Mouse (Mus musculus) kidney, embryonic 14.5 days (tissue): Measurements from ENCODE around the gene Cdk19. TPM values are rescaled to one million over a fixed set of nuclear protein-coding genes. Genes with fewer than 3 reads are reported as not detected.
A peak's percentile ranks its signal among the peaks of the same experiment; 100 is the strongest.

Experiments used
- ATAC-seq: fragments of 200-750 bp; cut with Nextera tagmentation; 2 replicates; pipeline ENCODE4 v1.8.0; 2017; ENCODE audit warnings: moderate number of reproducible peaks, mild to moderate bottlenecking, moderate TSS enrichment, moderate library complexity; ENCODE audit not compliant: low FRiP score, low TSS enrichment
- H3K27ac ChIP-seq: fragments of 300-500 bp; sonication (generic); 2 replicates; pipeline ENCODE4 v1.5.1; 2014; ENCODE audit warnings: low read depth, mild to moderate bottlenecking, low read length, moderate library complexity, mixed read lengths
- H3K27me3 ChIP-seq: fragments of 300-500 bp; sonication (generic); 2 replicates; pipeline ENCODE4 v1.6.1; 2014; ENCODE audit warnings: mild to moderate bottlenecking, low read length; ENCODE audit not compliant: control insufficient read depth, insufficient read depth
- H3K36me3 ChIP-seq: fragments of 300-500 bp; sonication (generic); 2 replicates; pipeline ENCODE4 v1.6.1; 2014; ENCODE audit warnings: low read length, mixed read lengths; ENCODE audit not compliant: control insufficient read depth, insufficient read depth
- H3K4me1 ChIP-seq: fragments of 300-500 bp; sonication (generic); 2 replicates; pipeline ENCODE4 v1.6.1; 2014; ENCODE audit warnings: low read length, mixed read lengths; ENCODE audit not compliant: control insufficient read depth, insufficient read depth
- H3K4me2 ChIP-seq: fragments of 300-500 bp; sonication (generic); replicated peaks from 2 replicates; pipeline ENCODE4 v1.6.1; 2014; ENCODE audit warnings: low read depth, mild to moderate bottlenecking, low read length
- H3K4me3 ChIP-seq: fragments of 300-500 bp; sonication (generic); 2 replicates; pipeline ENCODE4 v1.5.1; 2014; ENCODE audit warnings: mild to moderate bottlenecking, low read length
- H3K9ac ChIP-seq: fragments of 300-500 bp; sonication (generic); 2 replicates; pipeline ENCODE4 v1.6.1; 2014; ENCODE audit warnings: low read depth, mild to moderate bottlenecking, low read length, moderate library complexity
- H3K9me3 ChIP-seq: fragments of 300-500 bp; sonication (generic); 2 replicates; pipeline ENCODE4 v1.6.1; 2016; ENCODE audit warnings: low read length; ENCODE audit not compliant: control insufficient read depth
- WGBS: fragments of 180-500 bp; shearing (Covaris S2); extraction: QIAGEN DNeasy Blood & Tissue Kit; methylation state at CpG from one replicate; pipeline ENCODE4 v1.1.7; 2014; 5-methylcytosine and 5-hydroxymethylcytosine counted together
- polyA plus RNA-seq: library from polyadenylated mRNA; unstranded; fragments of >200 nt; fragmentation: Nextera tagmentation; extraction: Ambion mirVana; gene quantifications from 2 replicates; pipeline ENCODE4 v1.2.1, GENCODE M21; 2014

Cdk19 gene
- polyA plus RNA-seq, 1 experiment from 2014 or later = 10.8 TPM

GRCm38 (mm10) chr10:40346776-40347403, 7.5 kb downstream of the Cdk19 start:
- no peak for ATAC-seq
- H3K4me2 ChIP-seq = no peak overlapping the region
- no peaks in the 10 kb centered on the region for H3K9me3 ChIP-seq
- peaks cover 11% of the 10 kb centered on the region for H3K4me1 ChIP-seq
- H3K36me3 ChIP-seq = no peaks in the 10 kb centered on the region
- H3K4me3 ChIP-seq = no peak overlapping the region
- 89% methylated on average over 3 of the region's 3 CpGs for WGBS
- no peak overlapping the region for H3K9ac ChIP-seq
- no peaks in the 10 kb centered on the region for H3K27me3 ChIP-seq
- no peak overlapping the region for H3K27ac ChIP-seq

DNA sequence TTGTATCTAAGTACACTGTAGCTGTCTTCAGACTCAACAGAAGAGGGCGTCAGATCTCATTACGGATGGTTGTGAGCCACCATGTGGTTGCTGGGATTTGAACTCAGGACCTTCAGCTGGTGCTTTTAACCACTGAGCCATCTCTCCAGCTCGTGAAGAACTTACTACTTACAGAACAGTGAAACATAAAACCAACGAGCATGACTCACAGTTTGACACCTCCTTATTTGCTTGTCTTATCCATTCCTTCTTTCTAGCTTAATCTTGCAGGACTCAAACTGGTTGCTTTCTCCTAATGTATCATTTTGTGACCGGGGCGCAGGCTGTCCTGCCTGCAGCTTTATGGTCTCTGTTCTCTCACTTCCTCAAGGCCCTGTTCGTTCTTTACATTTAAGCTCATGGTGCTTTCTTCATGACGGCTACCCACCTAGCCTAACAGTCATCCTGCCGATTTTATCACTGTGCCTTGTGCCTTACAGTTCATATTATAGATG, 8.1 kb downstream of the Cdk19 start:
- Histone ChIP-seq H3K4me1 (peaks cover 11% of the 10 kb centered on the region), H3K9ac (no peak overlapping the region), H3K36me3 (no peaks in the 10 kb centered on the region), H3K4me3 (no peak overlapping the region; the same call in 1 of the 2 replicates), H3K27ac (no peak overlapping the region; the same call in 1 of the 2 replicates), H3K27me3 (no peaks in the 10 kb centered on the region), H3K9me3 (no peaks in the 10 kb centered on the region), H3K4me2 (peak overlapping the region; percentile 56)
- ATAC-seq = no peak
- WGBS = 55% methylated on average over 9 of the region's 9 CpGs

GRCm38 (mm10) chr10:40348566-40349536, 9.5 kb downstream of the Cdk19 start:
- Histone ChIP-seq H3K27me3 (no peaks in the 10 kb centered on the region), H3K9me3 (no peaks in the 10 kb centered on the region), H3K4me3 (peak overlapping the region; percentile 77), H3K27ac (peak overlapping the region; percentile 96), H3K9ac (peak overlapping the region; percentile 84), H3K36me3 (no peaks in the 10 kb centered on the region), H3K4me1 (peaks cover 11% of the 10 kb centered on the region), H3K4me2 (peak overlapping the region; percentile 59)
- under 1% methylated on average over 75 of the region's 76 CpGs for WGBS
- peak; percentile 98 for ATAC-seq

GRCm38 (mm10) chr10:40349631-40350177, 10.3 kb downstream of the Cdk19 start:
- H3K27ac ChIP-seq = peak overlapping the region; percentile 96
- under 1% methylated on average over 62 of the region's 62 CpGs for WGBS
- H3K9ac ChIP-seq = peak overlapping the region; percentile 84
- no peaks in the 10 kb centered on the region for H3K27me3 ChIP-seq
- peak; percentile 48 for ATAC-seq
- H3K4me1 ChIP-seq = peaks cover 11% of the 10 kb centered on the region
- H3K4me2 ChIP-seq = peak overlapping the region; percentile 59
- H3K4me3 ChIP-seq = peak overlapping the region; percentile 77
- H3K9me3 ChIP-seq = no peaks in the 10 kb centered on the region
- no peaks in the 10 kb centered on the region for H3K36me3 ChIP-seq

DNA sequence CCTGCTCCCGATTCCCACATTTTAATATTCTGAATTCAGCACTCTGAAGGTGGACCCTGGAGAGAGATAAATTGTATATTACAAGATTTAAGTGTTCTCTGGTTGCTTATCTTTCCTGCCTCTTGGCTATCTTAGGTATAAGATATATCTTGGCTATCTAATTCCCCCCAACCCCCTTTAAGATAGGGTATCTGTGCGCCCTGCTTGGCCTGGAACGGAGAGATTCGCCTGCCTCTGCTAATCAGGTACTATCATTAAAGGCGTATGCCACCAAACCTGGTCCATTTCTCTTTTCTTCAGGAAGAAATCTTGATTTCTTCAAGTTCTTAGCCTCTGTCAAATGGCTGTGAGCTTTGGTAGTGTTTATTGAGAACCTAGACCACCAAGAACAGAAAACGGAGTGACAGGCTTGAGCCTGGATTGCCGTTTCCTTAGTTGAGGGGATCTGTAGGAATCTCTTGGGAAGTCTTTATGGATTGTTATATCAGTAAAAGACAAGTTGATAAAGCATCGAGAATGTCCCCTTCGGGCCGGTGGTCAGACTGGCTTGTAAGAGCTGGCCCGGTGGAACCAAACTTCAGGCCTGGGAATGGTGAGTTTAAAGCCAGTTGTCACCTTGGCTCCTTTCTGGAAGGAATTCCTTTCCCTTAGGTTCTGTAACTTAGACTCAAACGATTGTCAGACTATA, 11.0 kb downstream of the Cdk19 start:
- peaks cover 11% of the 10 kb centered on the region for H3K4me1 ChIP-seq
- H3K27me3 ChIP-seq = no peaks in the 10 kb centered on the region
- 57% methylated on average over 12 of the region's 12 CpGs for WGBS
- peak overlapping the region; percentile 59 for H3K4me2 ChIP-seq
- peak overlapping the region; percentile 84 for H3K9ac ChIP-seq
- no peaks in the 10 kb centered on the region for H3K9me3 ChIP-seq
- peak overlapping the region; percentile 77 for H3K4me3 ChIP-seq
- ATAC-seq = no peak
- no peaks in the 10 kb centered on the region for H3K36me3 ChIP-seq
- 0 out of 2 replicates have a peak overlapping the region, but pooled peaks have one; percentile 96 for H3K27ac ChIP-seq

DNA sequence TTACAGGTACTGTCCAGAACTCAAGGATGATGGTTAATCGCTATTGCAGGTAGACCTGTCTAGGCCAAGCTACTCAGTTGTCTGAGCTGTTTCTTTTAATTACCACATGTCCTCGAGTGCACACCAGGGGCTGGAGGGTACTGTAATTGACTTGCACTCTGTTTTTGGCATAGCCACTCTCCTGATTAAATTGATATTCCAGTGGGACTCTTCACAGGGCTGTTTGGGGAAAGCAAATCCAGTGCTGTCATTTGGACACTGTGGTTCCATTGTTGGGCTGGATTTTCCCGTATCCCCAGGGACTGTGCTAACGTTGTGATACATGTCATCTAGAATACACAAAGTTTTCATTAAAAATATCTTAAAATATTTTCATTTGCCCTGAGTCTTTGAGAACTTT, 11.8 kb downstream of the Cdk19 start:
- Histone ChIP-seq H3K4me3 (0 out of 2 replicates have a peak overlapping the region, but pooled peaks have one; percentile 77), H3K36me3 (no peaks in the 10 kb centered on the region), H3K27ac (no peak overlapping the region), H3K4me2 (peak overlapping the region; percentile 15; the same call in 1 of the 2 replicates), H3K9me3 (no peaks in the 10 kb centered on the region), H3K4me1 (peaks cover 11% of the 10 kb centered on the region), H3K27me3 (no peaks in the 10 kb centered on the region), H3K9ac (no peak overlapping the region)
- 79% methylated on average over 4 of the region's 4 CpGs for WGBS
- no peak for ATAC-seq

- Histone ChIP-seq H3K4me3 (no peak overlapping the region), H3K4me1 (peaks cover 11% of the 10 kb centered on the region), H3K27ac (no peak overlapping the region), H3K27me3 (no peaks in the 10 kb centered on the region), H3K9ac (no peak overlapping the region), H3K36me3 (no peaks in the 10 kb centered on the region), H3K9me3 (no peaks in the 10 kb centered on the region), H3K4me2 (no peak overlapping the region)
- WGBS = 92% methylated on average over 9 of the region's 9 CpGs
- ATAC-seq = no peak
Observed at GRCm38 (mm10) chr10:40354081-40354480, 14.7 kb downstream of the Cdk19 start.

GRCm38 (mm10) chr10:40354556-40354955, 15.2 kb downstream of the Cdk19 start:
- H3K36me3 ChIP-seq = no peaks in the 10 kb centered on the region
- H3K4me3 ChIP-seq = no peak overlapping the region
- peaks cover 11% of the 10 kb centered on the region for H3K4me1 ChIP-seq
- H3K9me3 ChIP-seq = no peaks in the 10 kb centered on the region
- H3K27me3 ChIP-seq = no peaks in the 10 kb centered on the region
- H3K9ac ChIP-seq = no peak overlapping the region
- 87% methylated on average over 1 of the region's 1 CpGs for WGBS
- H3K27ac ChIP-seq = no peak overlapping the region
- ATAC-seq = no peak
- no peak overlapping the region for H3K4me2 ChIP-seq
